Mouse (Mus musculus) spleen, postnatal 14 days (tissue): ENCODE measurements around the gene Aldh8a1.
A peak's percentile ranks its signal among the peaks of the same experiment; 100 is the strongest.

ENCODE experiments used
- DNase-seq, 2 experiments: peaks; one replicate each; pipeline ENCODE4 v3.0.0; 2021 to 2022; ENCODE audit warnings: low spot score in 2 of 2

Gene Aldh8a1

DNA sequence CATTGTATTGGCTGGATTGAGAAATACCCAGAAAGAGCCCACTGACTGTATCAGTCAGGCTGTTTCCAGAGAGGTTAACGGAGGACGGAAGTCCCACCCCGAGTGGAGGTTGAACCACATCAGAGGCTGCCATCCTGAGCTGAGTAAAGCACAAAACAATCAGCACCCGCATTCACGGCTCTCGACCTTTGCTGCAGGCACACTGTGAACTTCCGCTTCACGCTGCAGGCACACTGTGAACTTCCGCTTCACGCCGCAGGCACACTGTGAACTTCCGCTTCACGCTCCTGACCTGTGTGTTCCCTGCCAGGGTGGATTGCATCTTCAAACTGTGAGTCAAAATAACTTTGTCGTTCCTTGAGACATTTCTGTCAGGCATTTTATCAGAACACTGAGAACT is 42.1 kb downstream of the Aldh8a1 start:
- DNase-seq, result no peak

DNA sequence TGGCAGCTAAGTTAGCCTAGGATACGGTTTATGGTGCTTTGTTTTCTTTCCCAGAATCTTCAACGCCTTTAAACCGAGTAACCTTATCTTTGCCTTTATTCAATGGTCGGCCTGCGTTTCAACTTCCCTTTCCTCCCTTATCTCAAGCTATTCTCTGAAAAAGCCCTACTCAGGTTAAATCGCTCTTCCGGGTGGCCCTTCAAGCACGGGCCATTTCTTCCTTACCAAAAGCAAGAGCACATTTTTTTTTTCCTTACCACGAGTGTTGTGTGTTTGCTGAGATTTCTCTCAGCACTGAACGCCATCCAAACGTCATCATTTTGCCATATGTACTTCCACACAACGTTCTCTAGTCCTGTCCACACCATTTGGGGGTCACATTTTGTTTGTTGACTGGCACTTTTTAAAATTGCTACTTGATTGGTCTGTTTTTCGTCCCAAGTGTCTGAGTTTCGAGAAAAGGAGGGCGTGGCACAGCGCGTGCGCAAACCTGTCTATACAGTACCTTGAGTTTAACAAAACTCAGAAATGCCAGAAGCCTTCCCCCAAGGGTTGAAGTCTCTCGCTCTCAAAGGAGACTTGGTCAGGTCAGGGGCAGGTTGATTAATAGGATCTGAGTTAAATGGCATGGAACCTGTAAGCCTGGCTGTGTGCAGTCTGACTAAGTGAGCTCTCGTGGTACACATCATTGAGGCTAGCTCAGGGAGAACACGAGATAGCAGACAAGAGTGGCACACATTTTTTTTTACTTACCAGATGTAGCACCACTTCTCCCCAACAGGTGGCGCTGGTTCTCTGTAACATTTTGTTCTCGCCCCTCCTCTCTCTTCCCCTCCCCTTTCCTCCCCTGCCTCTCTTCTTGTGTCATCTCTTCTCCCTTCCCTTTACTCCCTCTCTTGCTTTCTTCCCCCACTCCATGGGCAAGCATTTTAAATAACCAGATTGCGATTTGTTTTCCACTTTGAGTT is 43.6 kb downstream of the Aldh8a1 start:
- DNase-seq, result peak; percentile 22 to 44

DNA sequence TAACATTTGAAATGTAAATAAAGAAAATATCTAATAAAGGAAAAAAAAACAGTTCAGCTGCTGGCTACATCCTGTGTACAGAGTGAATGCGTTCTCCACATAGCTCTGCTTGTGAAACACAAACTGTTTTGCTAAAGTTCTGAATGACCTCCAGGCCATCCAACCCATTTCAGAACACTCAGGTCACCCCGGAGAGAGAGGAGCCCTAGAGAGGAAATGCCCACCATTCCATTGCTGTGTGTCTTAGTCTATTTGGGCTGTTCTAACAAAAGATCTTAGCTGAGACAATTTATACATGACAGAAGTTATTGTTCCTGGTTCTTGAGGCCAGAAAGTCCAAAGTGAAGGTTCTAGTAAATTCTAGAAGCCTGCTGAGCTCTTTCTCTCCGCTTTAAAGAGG is 49.4 kb downstream of the Aldh8a1 start:
- DNase-seq, result no peak

DNA sequence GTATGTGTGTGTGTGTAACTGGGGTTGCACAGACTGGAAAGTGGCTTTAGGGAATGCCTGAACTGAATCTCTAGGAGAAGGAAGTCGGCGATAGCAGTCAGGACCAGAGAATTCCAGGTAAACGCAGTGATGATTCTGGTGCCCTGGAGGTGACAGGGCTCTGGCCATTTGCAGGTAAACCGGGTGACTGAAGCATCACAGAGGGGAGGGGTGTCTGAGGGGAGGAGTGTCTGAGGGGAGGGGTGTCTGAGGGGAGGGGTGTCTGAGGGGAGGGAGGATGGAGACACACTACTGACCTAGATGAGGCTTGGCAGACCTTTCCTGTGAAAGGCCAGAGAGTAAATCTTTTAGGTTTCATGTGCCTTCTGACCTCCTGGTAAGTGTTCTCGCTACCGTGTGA is 50.9 kb downstream of the Aldh8a1 start:
- no peak for DNase-seq

DNA sequence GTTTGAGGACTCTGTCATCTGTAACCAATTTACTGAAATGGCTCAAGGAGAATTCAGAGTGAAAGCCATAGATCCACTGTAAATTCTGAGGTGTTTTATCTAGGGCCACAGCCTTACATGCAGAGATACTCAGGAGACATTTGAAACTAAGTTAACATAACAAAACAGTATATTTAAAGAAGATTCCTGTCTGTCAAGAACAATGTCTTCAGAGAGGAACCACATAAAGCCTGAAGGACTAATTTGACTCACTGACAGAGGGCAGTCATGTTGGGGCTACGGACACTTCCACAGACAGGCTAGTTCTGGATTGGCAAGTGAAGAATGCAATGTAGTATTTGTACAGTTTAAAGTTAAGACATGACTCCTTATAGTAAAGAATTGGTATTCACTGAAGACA is 62.2 kb downstream of the Aldh8a1 start:
- no peak for DNase-seq

DNA sequence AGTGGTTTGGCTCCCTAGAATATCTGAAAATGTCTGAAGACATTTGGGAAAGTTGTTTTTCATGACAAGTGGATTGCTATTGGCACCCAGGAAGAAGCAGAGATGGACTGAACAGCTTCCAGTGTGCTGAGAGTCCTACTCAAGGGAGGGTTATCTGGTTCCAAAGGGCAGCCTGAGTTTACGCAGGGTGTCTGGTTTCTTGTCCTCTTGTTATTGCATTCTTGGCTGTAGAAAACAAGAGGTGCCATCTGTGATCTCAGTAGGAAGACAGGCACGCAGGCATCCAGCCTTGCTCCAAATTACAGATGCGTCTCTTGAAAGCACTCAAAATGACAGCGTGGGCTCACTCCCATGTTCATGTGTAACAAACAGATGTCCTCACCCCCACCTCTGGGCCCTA is 63.9 kb downstream of the Aldh8a1 start:
- DNase-seq, result no peak

DNA sequence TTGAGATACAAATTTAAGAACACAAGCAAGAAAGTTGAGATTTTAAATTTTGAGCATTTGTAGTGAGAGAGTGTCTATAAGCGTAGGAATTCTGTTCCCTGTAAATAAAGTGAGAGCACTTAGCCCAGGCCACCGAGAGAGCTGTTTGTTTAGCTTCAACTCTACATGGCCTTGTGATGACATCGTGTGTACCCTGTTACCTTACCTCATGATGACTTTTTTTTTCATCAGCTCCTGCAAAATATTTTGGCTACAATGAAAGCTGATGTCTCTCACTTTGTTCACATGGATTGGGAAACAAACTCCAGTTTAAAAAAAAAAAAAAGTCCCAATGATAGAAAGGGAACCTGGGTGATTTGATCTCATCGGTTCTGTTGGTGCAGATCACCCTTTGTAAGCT is 64.6 kb downstream of the Aldh8a1 start:
- DNase-seq, result no peak

DNA sequence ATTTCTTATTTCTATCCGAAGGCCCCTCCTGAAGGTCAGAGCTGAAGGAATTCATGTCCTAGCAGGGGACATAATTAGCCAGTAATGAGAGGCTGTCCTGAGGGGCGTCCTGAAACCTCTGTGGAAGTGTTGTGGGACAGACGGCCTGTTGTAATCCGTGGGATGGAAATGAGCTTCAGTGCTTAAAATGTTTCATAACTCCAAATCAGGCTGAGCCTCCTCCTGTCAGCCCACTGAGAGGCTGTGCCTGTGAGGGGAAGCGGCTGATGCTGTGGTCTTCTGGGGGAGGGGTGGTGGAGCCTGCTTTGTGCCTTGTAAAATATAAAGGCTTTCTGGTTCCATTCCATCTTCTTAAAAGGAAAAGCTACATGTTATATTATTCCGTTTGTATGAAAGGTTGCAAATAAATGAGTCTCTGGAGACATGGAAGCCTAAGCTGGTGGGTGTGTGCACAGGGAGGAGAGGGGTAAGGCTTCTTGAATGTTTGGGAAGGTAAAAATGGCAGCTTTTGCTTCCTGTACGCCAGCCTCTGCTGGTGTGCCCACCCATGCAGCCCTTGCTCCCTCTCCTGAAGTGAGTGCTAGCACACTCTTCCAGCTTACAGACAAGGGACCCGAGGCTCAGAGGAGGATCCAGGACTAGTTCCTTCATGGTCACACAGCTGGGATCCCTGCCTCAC is 66.7 kb downstream of the Aldh8a1 start:
- DNase-seq, result no peak

DNA sequence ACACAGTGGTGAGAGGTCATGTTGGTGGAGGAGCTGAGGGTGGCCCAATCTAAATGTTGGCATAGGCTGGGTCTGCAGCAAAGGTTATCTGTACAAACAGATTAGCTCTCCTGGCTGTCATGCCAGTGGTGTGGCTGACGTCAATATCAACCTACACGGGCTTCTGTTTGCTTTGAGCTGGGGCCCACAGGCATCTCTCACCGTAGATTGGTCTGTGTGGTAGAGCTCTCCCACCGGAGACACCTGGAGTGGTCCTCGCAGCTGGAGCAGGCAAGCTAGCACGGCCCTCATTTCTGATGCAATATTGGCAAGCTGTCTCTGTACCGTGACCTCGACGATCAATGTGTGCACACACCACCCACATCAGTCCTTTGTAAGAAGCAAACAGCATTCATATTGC is 67.3 kb downstream of the Aldh8a1 start:
- DNase-seq, result no peak
